Mouse (Mus musculus): Measurements from ENCODE around the gene Dph3.

DNA sequence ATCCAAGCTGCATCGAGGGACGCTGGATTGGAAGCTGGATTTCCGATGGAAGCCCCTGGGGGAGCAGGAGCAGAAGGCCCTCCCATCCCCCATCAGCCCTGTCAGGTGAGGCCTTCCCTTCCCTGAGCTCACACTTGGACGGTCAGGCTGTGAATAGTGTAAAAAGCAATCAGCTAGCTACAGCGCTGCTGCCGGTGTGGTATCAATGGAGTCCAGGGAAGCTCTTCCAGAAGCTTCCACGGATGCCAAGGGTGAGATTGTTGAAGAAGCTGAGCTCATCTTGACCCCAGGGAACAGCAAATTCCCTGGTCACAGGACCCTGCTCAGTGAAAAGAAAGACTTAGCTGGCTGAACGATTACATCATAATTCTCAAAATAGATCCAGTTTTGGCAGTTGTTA is 39.2 kb downstream of the Dph3 start:
- no peak for TF ChIP-seq CTCF (IDR thresholded peaks at IDR 0.05; ENCODE audit: borderline replicate concordance, control insufficient read depth, extremely low read depth, insufficient read depth, low read length, poor library complexity)
- no peak for TF ChIP-seq POLR2A (IDR thresholded peaks at IDR 0.05; ENCODE audit: control insufficient read depth, extremely low read depth, insufficient read depth, low read length, poor library complexity)

Data from thymus, adult 2 months (tissue).